Mouse (Mus musculus) hindbrain, embryonic 11.5 days (tissue): ENCODE results near the gene Sde2. TPM values are rescaled to one million over a fixed set of nuclear protein-coding genes. Genes with fewer than 3 reads are reported as not detected.
"Not testable (repeated sequence)": the region's sequence is repeated elsewhere in the genome, so short reads cannot be mapped to it uniquely, and the experiment has no call there.

Experiments used
- ATAC-seq: fragments of 200-750 bp; cut with Nextera tagmentation; 2 replicates; pipeline ENCODE4 v1.8.0; 2017; ENCODE audit warnings: mild to moderate bottlenecking, moderate TSS enrichment, moderate library complexity; ENCODE audit not compliant: low FRiP score
- DNase-seq: peaks from one replicate; pipeline ENCODE4 v3.0.0-alpha.2; 2015; ENCODE audit warnings: low spot score
- H3K27ac ChIP-seq: fragments of 300-500 bp; sonication (generic); 2 replicates; pipeline ENCODE4 v1.5.1; 2014; ENCODE audit warnings: mild to moderate bottlenecking, low read depth, low read length
- H3K27me3 ChIP-seq: fragments of 300-500 bp; sonication (generic); 2 replicates; pipeline ENCODE4 v1.6.1; 2014; ENCODE audit warnings: mild to moderate bottlenecking, low read length, moderate library complexity, mixed read lengths; ENCODE audit not compliant: control insufficient read depth, insufficient read depth
- H3K36me3 ChIP-seq: fragments of 300-500 bp; sonication (generic); 2 replicates; pipeline ENCODE4 v1.6.1; 2014; ENCODE audit warnings: mild to moderate bottlenecking, low read length, moderate library complexity, mixed read lengths; ENCODE audit not compliant: control insufficient read depth, insufficient read depth
- H3K4me1 ChIP-seq: fragments of 300-500 bp; sonication (generic); replicated peaks from 2 replicates; pipeline ENCODE4 v1.6.1; 2014; ENCODE audit warnings: low read length, mixed read lengths; ENCODE audit not compliant: control insufficient read depth, insufficient read depth
- H3K4me2 ChIP-seq: fragments of 300-500 bp; sonication (generic); replicated peaks from 2 replicates; pipeline ENCODE4 v1.6.1; 2014; ENCODE audit warnings: mild to moderate bottlenecking, low read depth, low read length
- H3K4me3 ChIP-seq: fragments of 300-500 bp; sonication (generic); 2 replicates; pipeline ENCODE4 v1.5.1; 2014; ENCODE audit warnings: low read depth, low read length
- H3K9ac ChIP-seq: fragments of 300-500 bp; sonication (generic); 2 replicates; pipeline ENCODE4 v1.6.1; 2014; ENCODE audit warnings: low read depth, low read length
- H3K9me3 ChIP-seq: fragments of 300-500 bp; sonication (generic); 2 replicates; pipeline ENCODE4 v1.6.1; 2016; ENCODE audit warnings: low read length; ENCODE audit not compliant: control insufficient read depth
- WGBS: fragments of 180-500 bp; shearing (Covaris S2); extraction: QIAGEN DNeasy Blood & Tissue Kit; methylation state at CpG from one replicate; pipeline ENCODE4 v1.1.7; 2014; 5-methylcytosine and 5-hydroxymethylcytosine counted together
- polyA plus RNA-seq: library from polyadenylated mRNA; unstranded; fragments of >200 nt; fragmentation: Nextera tagmentation; extraction: Ambion mirVana; gene quantifications from 2 replicates; pipeline ENCODE4 v1.2.1, GENCODE M21; 2014

Sde2 gene
- polyA plus RNA-seq, 1 experiment from 2014 or later = 33.8 TPM

GRCm38 (mm10) chr1:180826634-180827033, 24.3 kb upstream of the Sde2 start:
- Histone ChIP-seq H3K9me3 (no peaks in the 10 kb centered on the region), H3K4me3 (no peak overlapping the region), H3K9ac (no peak overlapping the region), H3K36me3 (no peaks in the 10 kb centered on the region), H3K4me2 (no peak overlapping the region), H3K27ac (no peak overlapping the region), H3K27me3 (no peaks in the 10 kb centered on the region), H3K4me1 (no peaks in the 10 kb centered on the region)
- DNase-seq (no peak), ATAC-seq (no peak)
- WGBS = 88% methylated on average over 4 of the region's 4 CpGs

DNA sequence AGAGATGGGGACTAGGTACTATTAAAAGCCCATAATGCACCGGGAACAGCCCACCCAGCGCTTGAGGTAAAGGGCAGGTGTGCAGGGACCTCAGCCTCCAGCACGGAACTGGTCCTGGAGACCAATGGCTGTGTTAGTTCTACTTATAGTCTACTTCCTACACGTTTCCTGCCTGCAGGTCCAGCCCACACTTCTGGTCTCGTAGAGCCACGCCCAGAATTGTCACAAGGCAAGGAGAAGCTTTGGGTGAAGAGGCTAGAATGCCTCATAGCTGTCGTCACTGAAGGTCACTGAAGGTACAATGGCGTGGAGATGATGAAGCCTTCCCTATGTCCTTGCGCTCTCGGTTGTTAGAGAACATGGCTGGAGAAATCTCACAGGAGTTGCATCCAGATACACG, 21.2 kb upstream of the Sde2 start:
- no peaks in the 10 kb centered on the region for H3K4me1 ChIP-seq
- WGBS = 85% methylated on average over 11 of the region's 11 CpGs
- ATAC-seq (no peak), DNase-seq (no peak)
- H3K4me3 ChIP-seq = no peak overlapping the region
- H3K9me3 ChIP-seq = no peaks in the 10 kb centered on the region
- H3K27me3 ChIP-seq = no peaks in the 10 kb centered on the region
- no peak overlapping the region for H3K27ac ChIP-seq
- no peak overlapping the region for H3K4me2 ChIP-seq
- H3K9ac ChIP-seq = no peak overlapping the region
- H3K36me3 ChIP-seq = no peaks in the 10 kb centered on the region

DNA sequence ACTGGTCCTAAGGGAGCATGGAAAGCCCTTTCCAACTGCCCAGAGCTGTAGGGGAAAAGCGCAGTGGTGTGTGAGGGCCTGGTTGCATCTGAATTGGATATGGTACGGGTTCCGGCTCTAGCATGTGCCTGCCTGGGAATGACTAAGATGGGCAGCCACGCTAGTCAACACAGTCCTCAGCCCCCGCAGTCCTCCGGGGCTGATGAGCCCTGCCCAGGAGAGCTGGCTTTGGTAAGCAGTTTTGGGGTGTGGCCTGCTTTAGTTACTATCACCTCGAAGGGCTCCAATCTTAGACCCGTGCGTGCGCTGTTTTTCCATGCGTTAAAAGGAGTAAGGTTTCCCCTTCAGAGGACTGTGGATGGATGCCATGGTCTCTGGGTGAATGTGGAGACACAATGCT, 20.8 kb upstream of the Sde2 start:
- Histone ChIP-seq H3K4me1 (no peaks in the 10 kb centered on the region), H3K4me3 (no peak overlapping the region), H3K4me2 (no peak overlapping the region), H3K9ac (no peak overlapping the region), H3K9me3 (no peaks in the 10 kb centered on the region), H3K36me3 (no peaks in the 10 kb centered on the region), H3K27ac (no peak overlapping the region), H3K27me3 (no peaks in the 10 kb centered on the region)
- no peak for ATAC-seq
- WGBS = 89% methylated on average over 11 of the region's 11 CpGs
- no peak for DNase-seq

- Histone ChIP-seq H3K4me2 (no peak overlapping the region), H3K36me3 (no peaks in the 10 kb centered on the region), H3K9me3 (no peaks in the 10 kb centered on the region), H3K27me3 (no peaks in the 10 kb centered on the region), H3K4me3 (no peak overlapping the region), H3K27ac (no peak overlapping the region), H3K4me1 (no peaks in the 10 kb centered on the region), H3K9ac (no peak overlapping the region)
- 61% methylated on average over 14 of the region's 14 CpGs for WGBS
- no peak for ATAC-seq
- no peak for DNase-seq
Observed at GRCm38 (mm10) chr1:180830588-180831346, 20.2 kb upstream of the Sde2 start.

GRCm38 (mm10) chr1:180835273-180836015, 15.5 kb upstream of the Sde2 start:
- no peak for DNase-seq
- H3K4me3 ChIP-seq = no peak overlapping the region

DNA sequence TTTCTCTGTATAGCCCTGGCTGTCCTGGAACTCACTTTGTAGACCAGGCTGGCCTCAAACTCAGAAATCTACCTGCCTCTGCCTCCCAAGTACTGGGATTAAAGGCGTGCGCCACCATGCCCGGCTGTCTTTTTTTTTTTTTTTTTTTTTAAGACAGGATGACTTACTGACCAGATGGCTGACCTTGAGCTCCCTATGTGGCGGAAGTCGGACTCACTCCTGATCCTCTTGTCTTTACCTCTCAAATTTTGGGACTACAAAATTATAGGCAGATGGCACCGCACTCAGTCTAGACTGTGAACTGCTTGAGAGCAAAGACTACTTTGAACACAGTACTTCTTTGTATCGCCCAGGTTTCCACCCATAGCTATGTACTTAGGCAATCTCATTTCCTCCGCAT, 14.5 kb upstream of the Sde2 start:
- H3K4me2 ChIP-seq, H3K9me3 ChIP-seq, H3K4me3 ChIP-seq, H3K4me1 ChIP-seq, H3K27ac ChIP-seq, ATAC-seq, DNase-seq, H3K36me3 ChIP-seq, H3K27me3 ChIP-seq, H3K9ac ChIP-seq: not testable (repeated sequence)
- 89% methylated on average over 8 of the region's 8 CpGs for WGBS

More at GRCm38 (mm10) chr1:180835273-180836015, 15.5 kb upstream of the Sde2 start:
- 84% methylated on average over 10 of the region's 10 CpGs for WGBS
- no peak overlapping the region for H3K9ac ChIP-seq
- H3K27me3 ChIP-seq = no peaks in the 10 kb centered on the region
- no peaks in the 10 kb centered on the region for H3K4me1 ChIP-seq
- no peak for ATAC-seq
- no peaks in the 10 kb centered on the region for H3K9me3 ChIP-seq
- H3K27ac ChIP-seq = no peak overlapping the region
- H3K36me3 ChIP-seq = no peaks in the 10 kb centered on the region
- H3K4me2 ChIP-seq = no peak overlapping the region

DNA sequence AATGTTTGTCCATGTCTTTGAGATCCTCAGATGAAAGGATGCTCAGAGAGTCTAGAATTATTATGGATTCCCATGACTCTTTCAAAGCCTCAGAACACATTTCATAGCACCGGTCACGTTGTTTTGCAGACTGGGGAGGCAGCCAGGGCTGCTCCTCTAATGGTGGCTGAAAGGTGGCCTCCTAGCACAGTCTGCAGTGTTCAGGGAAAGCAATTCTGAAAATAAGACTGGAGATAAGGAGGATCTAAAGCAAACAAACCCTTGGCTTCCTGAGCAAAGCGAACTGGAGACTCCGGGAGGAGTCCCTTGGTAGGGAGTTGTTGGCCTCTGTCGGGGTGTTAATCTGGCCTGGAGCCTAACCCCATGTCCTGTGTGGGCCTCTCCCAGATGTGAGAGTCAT, 13.7 kb upstream of the Sde2 start:
- no peaks in the 10 kb centered on the region for H3K27me3 ChIP-seq
- no peak overlapping the region for H3K4me2 ChIP-seq
- no peaks in the 10 kb centered on the region for H3K9me3 ChIP-seq
- no peaks in the 10 kb centered on the region for H3K4me1 ChIP-seq
- H3K4me3 ChIP-seq = no peak overlapping the region
- 92% methylated on average over 5 of the region's 5 CpGs for WGBS
- no peak overlapping the region for H3K9ac ChIP-seq
- DNase-seq = no peak
- no peak for ATAC-seq
- H3K27ac ChIP-seq = no peak overlapping the region
- no peaks in the 10 kb centered on the region for H3K36me3 ChIP-seq

GRCm38 (mm10) chr1:180838014-180838413, 12.9 kb upstream of the Sde2 start:
- no peak overlapping the region for H3K4me2 ChIP-seq
- 58% methylated on average over 6 of the region's 6 CpGs for WGBS
- no peaks in the 10 kb centered on the region for H3K36me3 ChIP-seq
- H3K4me1 ChIP-seq = no peaks in the 10 kb centered on the region
- H3K27me3 ChIP-seq = no peaks in the 10 kb centered on the region
- no peaks in the 10 kb centered on the region for H3K9me3 ChIP-seq
- H3K9ac ChIP-seq = no peak overlapping the region
- no peak overlapping the region for H3K4me3 ChIP-seq
- H3K27ac ChIP-seq = no peak overlapping the region
- DNase-seq (no peak), ATAC-seq (no peak)
